Mouse (Mus musculus) retina, postnatal 7 days (tissue): ENCODE data around the gene Jmjd6.

ENCODE experiments used
- DNase-seq: peaks from one replicate; pipeline ENCODE4 v3.0.0-alpha.2; 2012; ENCODE audit warnings: low read depth, low spot score

Gene Jmjd6

GRCm38 (mm10) chr11:116843261-116844233 lies at the start of gene Jmjd6, which contains the start of gene Mettl23:
Gene Jmjd6 (minus strand): TSS chr11:116843449.
Gene Mettl23 (plus strand): TSS chr11:116843278.
- DNase-seq: peak; percentile 94

- no peak for DNase-seq
These were observed 43.9 kb upstream of the Jmjd6 start for GRCm38 (mm10) chr11:116887136-116887535.

GRCm38 (mm10) chr11:116885275-116886151 lies 42.3 kb upstream of the Jmjd6 start:
- DNase-seq: peak; percentile 76

GRCm38 (mm10) chr11:116884061-116884460 lies 40.8 kb upstream of the Jmjd6 start:
- DNase-seq: no peak

- DNase-seq: no peak
These were observed 39.2 kb upstream of the Jmjd6 start for GRCm38 (mm10) chr11:116882446-116882845.

- DNase-seq: no peak
These were observed 38.2 kb upstream of the Jmjd6 start for GRCm38 (mm10) chr11:116881440-116881839.

- no peak for DNase-seq
These were observed 37.6 kb upstream of the Jmjd6 start for GRCm38 (mm10) chr11:116880839-116881238.

GRCm38 (mm10) chr11:116878454-116878853 lies 35.2 kb upstream of the Jmjd6 start:
- DNase-seq: no peak

- DNase-seq: no peak
These were observed 30.7 kb upstream of the Jmjd6 start for GRCm38 (mm10) chr11:116873987-116874386.

- no peak for DNase-seq
These were observed 28.3 kb upstream of the Jmjd6 start for GRCm38 (mm10) chr11:116871538-116871937.

- DNase-seq: no peak
These were observed 26.4 kb upstream of the Jmjd6 start for GRCm38 (mm10) chr11:116869641-116870040.

- DNase-seq: no peak
These were observed 26.0 kb upstream of the Jmjd6 start for GRCm38 (mm10) chr11:116869223-116869622.

GRCm38 (mm10) chr11:116868129-116868528 lies 24.9 kb upstream of the Jmjd6 start:
- DNase-seq: no peak

- DNase-seq: no peak
These were observed 22.8 kb upstream of the Jmjd6 start for GRCm38 (mm10) chr11:116865945-116866585.

GRCm38 (mm10) chr11:116864444-116864843 lies 21.2 kb upstream of the Jmjd6 start:
- no peak for DNase-seq

GRCm38 (mm10) chr11:116857183-116857850 lies 14.1 kb upstream of the Jmjd6 start:
- DNase-seq: no peak

- no peak for DNase-seq
These were observed 11.0 kb upstream of the Jmjd6 start for GRCm38 (mm10) chr11:116854279-116854678.

- DNase-seq: peak; percentile 85
These were observed 10.3 kb upstream of the Jmjd6 start for GRCm38 (mm10) chr11:116853512-116853928.

- peak; percentile 95 for DNase-seq
These were observed 9.8 kb upstream of the Jmjd6 start, which contains the start of gene Srsf2 for GRCm38 (mm10) chr11:116852891-116853511. Gene Srsf2 (minus strand): TSS chr11:116853094.

GRCm38 (mm10) chr11:116852291-116852890 lies 9.1 kb upstream of the Jmjd6 start, which contains the start of gene Mfsd11:
Gene Mfsd11 (plus strand): TSS chr11:116852440.
- peak; percentile 58 for DNase-seq
